Mouse (Mus musculus): ENCODE results near the gene Ugt1a10.

- no peak for TF ChIP-seq CTCF (IDR thresholded peaks at IDR 0.05; ENCODE audit: extremely low read depth, insufficient read length, insufficient replicate concordance, low read depth, low read length)
- TF ChIP-seq POLR2A (IDR thresholded peaks at IDR 0.05; ENCODE audit: low read depth, low read length), result no peak
These were observed 15.7 kb downstream of the Ugt1a10 start for GRCm38 (mm10) chr1:88070902-88071301.

Measured in small intestine, adult 2 months (tissue).